Mouse (Mus musculus) right cerebral cortex, adult 18-20 months (tissue): ENCODE results near the gene Them4.

ENCODE experiments used
- DNase-seq: peaks from one replicate; pipeline ENCODE4 v3.0.0; 2022; ENCODE audit warnings: mixed read lengths

The Them4 gene

DNA sequence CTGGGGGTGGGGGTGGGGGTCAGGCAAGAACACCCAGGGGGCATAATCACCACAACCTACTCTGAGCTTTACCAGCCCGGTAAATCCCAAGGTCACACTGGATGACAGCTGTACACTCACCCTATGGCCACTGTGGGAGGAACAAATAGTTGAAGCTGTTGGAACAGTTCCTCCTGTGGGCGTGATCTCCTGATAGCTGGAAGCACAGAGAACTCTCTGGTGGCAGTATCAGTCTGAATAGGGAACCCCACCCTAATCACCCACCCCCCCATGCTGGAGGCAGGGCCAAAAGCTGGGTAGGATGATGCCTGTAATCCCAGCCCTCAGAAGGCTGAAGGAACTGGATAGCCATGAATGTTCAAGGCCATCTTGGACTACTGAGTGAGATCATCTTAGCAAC lies 59.8 kb downstream of the Them4 start:
- DNase-seq: no peak

DNA sequence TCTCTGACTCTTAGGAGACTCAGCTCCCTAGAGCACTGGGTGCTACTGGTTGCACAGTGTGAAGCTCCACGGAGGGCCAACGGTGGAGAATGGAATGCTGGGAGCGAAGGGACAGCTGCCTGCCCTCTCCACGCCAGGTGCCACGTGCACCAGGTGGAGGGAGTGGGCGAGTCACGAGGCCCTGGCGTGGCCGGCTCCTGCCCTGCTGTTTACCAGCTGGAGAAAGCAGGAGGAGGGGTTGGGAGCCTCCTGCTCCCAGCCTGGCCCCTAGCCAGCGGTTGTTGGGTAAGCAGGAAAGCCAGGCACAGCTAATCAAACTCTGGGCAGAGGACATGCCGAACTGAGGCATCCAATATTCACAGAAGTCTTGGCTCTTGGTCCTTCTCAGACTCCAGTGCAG lies 61.7 kb downstream of the Them4 start:
- peak; percentile 30 for DNase-seq

DNA sequence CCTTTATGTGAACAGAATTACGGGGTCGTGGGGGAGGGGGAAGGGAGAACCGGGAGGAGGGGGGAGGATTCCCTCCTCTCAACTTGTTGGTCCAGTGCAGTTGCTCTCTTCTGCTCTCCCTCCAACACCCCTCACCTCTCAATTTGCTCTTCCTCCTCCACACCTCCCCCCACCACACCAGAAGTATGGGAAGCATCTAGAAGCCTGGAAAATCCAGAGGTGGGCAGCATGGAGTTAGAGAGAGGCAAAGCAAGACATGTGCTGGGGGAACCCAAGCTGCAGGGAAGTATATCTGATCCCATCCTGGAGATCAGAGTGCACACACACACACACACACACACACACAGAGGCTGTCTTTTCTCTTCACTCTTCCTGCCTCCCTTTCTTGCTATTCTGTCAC lies 62.1 kb downstream of the Them4 start:
- DNase-seq: no peak

DNA sequence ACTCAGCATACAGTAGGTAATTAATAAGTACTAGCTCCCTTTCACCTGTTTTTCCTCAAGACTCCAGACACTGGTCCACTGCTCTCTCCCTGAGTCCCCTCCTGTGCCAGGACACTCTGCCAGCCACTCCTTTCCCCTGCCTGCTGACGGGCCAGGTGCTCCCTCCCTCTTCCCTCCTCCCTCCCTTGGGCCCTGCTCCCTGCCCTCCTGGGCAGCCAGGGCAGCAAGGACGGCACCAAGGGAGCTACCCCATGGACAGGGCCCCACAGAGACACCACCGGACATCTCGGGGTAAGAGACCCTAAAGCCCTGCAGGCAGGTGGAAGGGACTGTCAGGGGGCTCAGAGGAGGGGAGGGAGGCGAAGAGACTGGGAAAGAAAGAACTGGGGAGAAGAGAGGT lies 62.8 kb downstream of the Them4 start, which contains the start of gene Rorc:
Rorc (plus strand) TSS at position 154 of the 400 bp plus-strand sequence.
- DNase-seq: no peak

DNA sequence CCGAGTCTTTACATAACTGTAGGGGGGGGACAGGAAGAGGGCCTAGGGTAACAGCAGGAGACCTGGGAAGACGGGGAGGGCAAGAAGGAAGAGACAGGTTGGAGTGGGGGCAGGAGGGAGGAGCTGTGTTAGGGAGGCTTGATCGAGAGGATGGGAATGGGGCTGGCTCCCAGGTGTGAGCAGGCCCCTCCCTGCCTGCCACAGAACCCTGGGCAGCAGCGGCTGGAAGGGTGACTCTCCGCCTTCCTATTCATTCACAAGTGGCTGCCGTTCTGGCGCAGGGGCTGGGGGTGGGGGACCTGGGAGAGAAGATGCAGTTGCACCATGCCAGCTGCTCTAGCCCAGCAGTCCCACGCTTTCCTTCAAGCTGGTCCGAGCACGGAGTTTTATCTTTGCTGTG lies 63.2 kb downstream of the Them4 start:
- DNase-seq: no peak

DNA sequence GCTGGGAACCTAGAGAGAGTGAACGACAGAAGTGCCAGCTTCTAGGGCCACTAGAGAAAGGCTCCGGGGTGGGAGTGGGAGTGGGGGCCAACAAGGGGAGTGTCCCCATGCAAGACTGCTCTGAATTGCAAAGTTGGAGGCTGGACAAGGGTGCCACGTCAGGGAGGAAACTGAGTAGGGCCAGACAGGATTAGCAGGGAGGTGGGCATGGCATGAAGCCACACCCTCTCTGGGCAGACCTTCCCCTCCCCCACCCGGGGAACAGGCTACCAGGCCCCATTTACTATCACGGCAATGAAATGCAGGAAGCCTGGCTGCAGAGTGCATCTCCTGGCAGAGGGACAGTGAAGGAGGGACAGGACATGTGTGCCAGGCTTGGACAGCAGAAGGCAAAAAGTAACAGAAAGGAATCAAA lies 63.7 kb downstream of the Them4 start:
- DNase-seq: no peak

DNA sequence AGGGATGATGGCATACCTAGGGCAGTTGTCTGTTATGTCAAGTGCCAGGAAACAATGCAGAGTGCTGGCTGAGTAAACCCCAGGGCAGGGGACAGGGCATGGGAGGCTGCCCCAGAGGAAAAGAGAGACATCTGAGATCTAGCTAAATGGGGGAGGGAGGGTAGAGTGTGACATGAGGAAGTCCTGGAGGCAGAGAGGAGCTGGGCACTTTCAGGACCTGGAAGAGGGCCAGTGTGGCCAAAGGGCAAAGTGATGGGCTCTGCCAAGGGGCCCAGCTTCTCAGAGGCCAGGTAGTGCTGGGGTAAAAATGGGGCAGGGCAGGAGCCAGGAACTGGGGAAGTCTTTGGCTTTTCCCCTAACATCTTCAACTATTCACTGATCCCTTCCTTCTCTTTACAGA lies 64.7 kb downstream of the Them4 start:
- DNase-seq: no peak

DNA sequence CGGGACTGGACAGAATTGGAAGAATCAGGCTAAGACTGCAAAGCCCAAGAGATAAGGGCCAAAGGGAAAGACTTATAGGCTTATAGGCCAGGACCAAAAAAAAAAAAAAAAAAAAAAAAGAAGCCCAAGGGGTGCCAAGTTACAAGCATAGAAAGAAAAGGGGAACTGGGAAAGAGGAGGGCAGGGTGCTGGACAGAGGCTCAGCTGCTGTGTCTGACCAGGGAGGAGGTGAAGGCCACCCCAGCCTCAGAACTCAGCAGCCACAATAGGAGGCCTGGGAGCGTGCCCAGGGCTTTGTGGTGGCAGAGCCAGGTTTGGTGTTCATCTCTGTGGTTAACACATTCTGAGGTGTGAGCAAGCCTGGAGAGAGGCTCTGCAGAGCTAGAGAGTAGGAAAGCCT lies 65.3 kb downstream of the Them4 start:
- DNase-seq: no peak

DNA sequence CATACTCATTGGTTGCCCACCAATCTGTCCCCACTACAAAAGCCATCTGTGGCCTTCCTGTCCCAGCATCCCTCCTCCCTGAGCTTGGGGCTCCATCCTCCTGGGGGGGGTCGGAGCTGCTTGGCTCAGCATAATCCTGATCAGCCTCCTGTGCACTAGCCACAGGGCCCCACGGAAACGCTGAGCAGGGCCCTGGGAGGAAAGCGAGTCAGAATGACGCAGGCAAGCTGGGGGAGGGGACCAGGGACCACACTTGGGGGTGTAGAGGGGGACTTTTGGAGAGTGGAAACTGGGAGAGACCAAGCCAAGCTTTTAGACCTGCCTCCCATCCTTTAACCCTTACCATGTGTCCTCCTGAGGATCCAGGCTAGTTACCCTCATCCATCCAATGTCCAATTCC lies 66.0 kb downstream of the Them4 start:
- no peak for DNase-seq

DNA sequence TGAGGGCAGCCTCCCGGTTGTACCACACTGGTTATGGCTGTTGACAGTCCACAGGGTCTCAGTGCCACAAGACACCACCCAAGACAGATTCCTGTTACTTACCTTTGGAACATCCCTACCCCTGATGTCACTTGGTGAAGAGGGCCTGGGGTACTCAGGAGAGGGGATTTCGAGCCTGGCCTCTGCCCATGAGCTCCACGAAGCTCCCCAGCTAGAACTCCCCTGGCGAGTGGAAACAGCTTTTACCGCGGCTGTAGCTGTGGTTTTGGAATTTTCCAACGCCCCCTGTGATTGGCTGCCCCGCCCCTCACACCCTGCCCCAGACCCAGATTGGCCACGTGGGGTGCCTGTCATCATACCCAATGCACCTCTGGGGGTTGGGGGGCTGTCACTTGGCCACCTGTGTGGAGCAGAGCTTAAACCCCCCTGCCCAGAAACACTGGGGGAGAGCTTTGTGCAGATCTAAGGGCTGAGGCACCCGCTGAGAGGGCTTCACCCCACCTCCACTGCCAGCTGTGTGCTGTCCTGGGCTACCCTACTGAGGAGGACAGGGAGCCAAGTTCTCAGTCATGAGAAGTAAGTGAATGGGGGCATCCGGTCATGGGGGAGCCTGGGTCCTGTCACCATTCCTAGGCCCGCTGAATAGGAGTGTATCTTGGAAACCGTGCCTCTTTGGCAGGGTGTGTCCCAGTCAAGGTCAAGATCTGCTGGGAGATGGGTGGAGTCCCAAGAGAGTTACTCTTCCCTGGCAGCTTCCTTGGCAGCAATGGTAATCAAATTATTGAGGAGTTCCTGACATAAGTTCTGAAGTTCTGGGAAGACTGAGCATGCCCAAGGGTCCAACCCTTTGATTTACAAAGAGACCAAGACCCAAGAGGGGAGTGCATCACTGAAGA lies 67.4 kb downstream of the Them4 start:
- DNase-seq: no peak

DNA sequence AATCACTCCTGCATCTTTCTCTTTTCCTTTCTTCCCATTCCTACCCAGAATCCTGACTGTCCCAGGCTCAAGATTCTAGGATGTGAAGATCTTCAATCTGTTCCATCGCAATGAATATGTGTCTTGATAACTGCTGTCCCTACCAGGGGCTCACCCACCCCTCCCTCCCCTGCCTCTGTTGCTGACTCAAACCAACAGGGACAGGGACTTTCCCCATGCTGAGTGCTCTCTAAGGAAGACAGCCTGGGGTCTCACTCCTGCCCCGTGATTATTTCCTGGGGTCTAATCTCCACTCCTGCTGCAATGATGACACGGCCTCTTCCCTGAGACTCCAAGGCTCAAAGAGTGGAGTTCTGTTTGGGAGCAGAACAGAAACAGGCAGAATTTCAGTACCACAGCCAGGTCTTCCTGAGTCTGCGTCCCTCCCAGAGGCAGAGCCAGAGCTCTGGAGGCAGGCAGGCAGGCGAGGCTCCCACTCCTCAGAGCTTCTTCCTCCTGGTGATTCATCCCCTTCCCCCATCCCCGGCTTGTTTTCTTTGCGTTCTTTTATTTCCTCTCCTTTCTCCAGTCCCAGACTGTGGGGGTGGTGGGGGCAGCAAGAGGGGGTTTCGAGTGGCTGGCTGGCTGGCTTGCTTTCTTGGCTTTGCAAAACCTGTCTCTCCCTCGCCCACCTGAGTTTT lies 70.1 kb downstream of the Them4 start:
- DNase-seq: peak; percentile 41
